Mouse (Mus musculus) CD8-positive naive resting alpha-beta T cell, adult 57 days (primary cell): Measurements from ENCODE around the gene AA792892. TPM values are rescaled to one million over a fixed set of nuclear protein-coding genes. Genes with fewer than 3 reads are reported as not detected.

Source experiments
- total RNA-seq: library from RNA; stranded (reverse); gene quantifications from one replicate; pipeline ENCODE4 v1.2.4, GENCODE M21; 2023

The AA792892 gene
- 0.34 TPM for total RNA-seq

GRCm38 (mm10) chr5:94339449-94339848 lies at the start of gene AA792892:
AA792892 (plus strand) TSS chr5:94339749.

GRCm38 (mm10) chr5:94306696-94307095 lies 32.9 kb upstream of the AA792892 start, which contains the start of gene A430089I19Rik:
A430089I19Rik (minus strand) TSS chr5:94306796.

GRCm38 (mm10) chr5:94314135-94314534 lies 25.4 kb upstream of the AA792892 start, which contains the start of gene Gm6502:
Gm6502 (plus strand) TSS chr5:94314435.

Other genes starting within 250 kb of the AA792892 start
- not detected for gene Gm3106, start 121.7 kb upstream of the AA792892 start, total RNA-seq
- gene A430089I19Rik, start 33.0 kb upstream of the AA792892 start, total RNA-seq = not detected
- gene Gm6502, start 25.3 kb upstream of the AA792892 start, total RNA-seq = not detected
- not detected for gene Gm7682, start 106.0 kb downstream of the AA792892 start, total RNA-seq
- not detected for gene Gm3139, start 186.5 kb downstream of the AA792892 start, total RNA-seq